Mouse (Mus musculus) liver, postnatal 0 days (tissue): Measurements from ENCODE around the gene Usp29.

Experiments
- CTCF ChIP-seq: sonication (generic); IDR thresholded peaks from 2 replicates; pipeline ENCODE4 v1.5.1; 2016; ENCODE audit warnings: antibody characterized with exemption, low read depth
- EP300 ChIP-seq: IDR thresholded peaks from 2 replicates; pipeline ENCODE4 v1.6.1; 2016; ENCODE audit warnings: antibody characterized with exemption, low read depth, mild to moderate bottlenecking

DNA sequence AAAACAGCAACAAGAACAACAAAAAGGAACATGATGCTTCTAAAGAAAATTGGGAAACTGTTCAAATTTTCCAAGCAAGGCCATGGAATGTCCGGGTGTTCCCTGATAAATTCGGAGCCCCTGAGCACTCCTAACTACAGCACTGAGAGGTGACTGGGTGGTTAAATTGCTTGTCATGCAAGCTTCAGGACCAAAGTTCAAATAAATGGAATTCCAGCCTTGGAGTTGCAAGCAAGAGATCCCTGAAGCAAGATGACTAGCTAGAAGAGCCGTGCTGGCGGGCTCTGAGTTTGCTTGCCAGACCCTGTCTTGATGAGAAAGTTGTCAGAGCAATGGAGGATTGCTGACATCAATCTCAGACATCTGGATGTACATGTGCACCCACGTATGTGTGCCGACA, 71.3 kb downstream of the Usp29 start:
- TF ChIP-seq CTCF = no peak
- no peak for TF ChIP-seq EP300
